Mouse (Mus musculus) lung, embryonic 16.5 days (tissue): ENCODE measurements around the gene Tma16. TPM values are rescaled to one million over a fixed set of nuclear protein-coding genes. Genes with fewer than 3 reads are reported as not detected.

ENCODE experiments used
- ATAC-seq: fragments of 200-750 bp; cut with Nextera tagmentation; 2 replicates; pipeline ENCODE4 v1.8.0; 2017; ENCODE audit warnings: low read depth, mild to moderate bottlenecking, moderate library complexity
- H3K27ac ChIP-seq: fragments of 300-500 bp; sonication (generic); 2 replicates; pipeline ENCODE4 v1.5.1; 2014; ENCODE audit warnings: mild to moderate bottlenecking, control low read depth, low read length
- H3K27me3 ChIP-seq: fragments of 300-500 bp; sonication (generic); 2 replicates; pipeline ENCODE4 v1.6.1; 2014; ENCODE audit warnings: low read depth, low read length, mixed read lengths; ENCODE audit not compliant: control insufficient read depth, insufficient read depth
- H3K36me3 ChIP-seq: fragments of 300-500 bp; sonication (generic); 2 replicates; pipeline ENCODE4 v1.6.1; 2014; ENCODE audit warnings: low read length; ENCODE audit not compliant: control insufficient read depth, insufficient read depth
- H3K4me1 ChIP-seq: fragments of 300-500 bp; sonication (generic); replicated peaks from 2 replicates; pipeline ENCODE4 v1.6.1; 2014; ENCODE audit warnings: low read length, mixed read lengths; ENCODE audit not compliant: control insufficient read depth, insufficient read depth
- H3K4me2 ChIP-seq: fragments of 300-500 bp; sonication (generic); 2 replicates; pipeline ENCODE4 v1.6.1; 2014; ENCODE audit warnings: low read depth, low read length, control low read depth
- H3K4me3 ChIP-seq: fragments of 300-500 bp; sonication (generic); 2 replicates; pipeline ENCODE4 v1.5.1; 2014; ENCODE audit warnings: mild to moderate bottlenecking, low read length, control low read depth
- H3K9ac ChIP-seq: fragments of 300-500 bp; sonication (generic); 2 replicates; pipeline ENCODE4 v1.6.1; 2014; ENCODE audit warnings: low read length, control low read depth
- H3K9me3 ChIP-seq: fragments of 300-500 bp; sonication (generic); 2 replicates; pipeline ENCODE4 v1.6.1; 2016; ENCODE audit warnings: low read length; ENCODE audit not compliant: control insufficient read depth
- WGBS: fragments of 180-500 bp; shearing (Covaris S2); extraction: QIAGEN DNeasy Blood & Tissue Kit; methylation state at CpG from one replicate; pipeline ENCODE4 v1.1.7; 2014; 5-methylcytosine and 5-hydroxymethylcytosine counted together
- polyA plus RNA-seq: library from polyadenylated mRNA; unstranded; fragments of >200 nt; fragmentation: Nextera tagmentation; extraction: Ambion mirVana; gene quantifications from 2 replicates; pipeline ENCODE4 v1.2.1, GENCODE M21; 2015

Tma16 gene
- polyA plus RNA-seq, 1 experiment from 2014 or later, result 9.6 TPM

DNA sequence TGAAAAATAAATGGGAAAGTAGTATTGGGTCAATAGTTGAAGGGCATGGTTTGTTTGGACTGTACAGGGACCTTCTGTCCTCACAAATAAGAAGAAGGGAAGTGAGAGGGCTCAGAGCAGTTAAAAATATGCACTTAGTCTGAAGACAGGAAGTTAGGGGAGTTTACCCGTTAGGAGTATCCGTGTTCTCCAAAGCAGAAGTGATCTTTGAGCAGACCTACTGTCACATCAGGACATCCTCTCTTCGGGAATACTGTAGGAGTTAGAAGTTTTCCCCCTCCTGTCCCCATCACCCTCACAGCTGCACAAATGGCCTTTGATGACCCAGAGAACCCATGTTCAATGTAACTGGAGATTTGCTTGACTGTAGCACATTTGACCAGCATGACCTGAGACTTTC is 48.4 kb downstream of the Tma16 start:
- no peak for ATAC-seq
- Histone ChIP-seq H3K27me3 (no peaks in the 10 kb centered on the region), H3K4me2 (no peak overlapping the region), H3K36me3 (no peaks in the 10 kb centered on the region), H3K4me3 (no peak overlapping the region), H3K4me1 (no peaks in the 10 kb centered on the region), H3K9me3 (no peaks in the 10 kb centered on the region), H3K9ac (no peak overlapping the region), H3K27ac (no peak overlapping the region)
- 24% methylated on average over 3 of the region's 3 CpGs for WGBS

DNA sequence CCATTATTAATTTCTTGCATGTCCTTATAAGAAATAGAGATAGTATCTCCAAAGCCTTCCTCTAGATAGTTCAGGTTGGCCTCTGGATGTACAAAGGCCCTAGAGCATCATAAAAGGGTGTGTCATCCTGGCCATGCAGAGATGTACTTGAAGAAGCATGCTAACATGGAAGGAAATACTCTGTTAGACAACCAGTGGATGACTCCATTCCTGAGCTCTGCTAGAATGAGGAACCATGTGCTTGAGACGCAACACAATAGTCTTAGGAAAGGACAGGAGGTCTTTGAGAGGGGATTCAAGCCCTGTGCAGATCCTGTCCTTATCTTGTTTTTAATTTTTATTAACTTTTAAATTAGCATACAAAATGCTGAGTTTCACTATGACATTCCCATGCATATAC is 49.5 kb downstream of the Tma16 start:
- no peaks in the 10 kb centered on the region for H3K9me3 ChIP-seq
- no peaks in the 10 kb centered on the region for H3K27me3 ChIP-seq
- WGBS, result 85% methylated on average over 1 of the region's 1 CpGs
- no peaks in the 10 kb centered on the region for H3K4me1 ChIP-seq
- no peak for ATAC-seq
- H3K4me3 ChIP-seq, result no peak overlapping the region
- H3K9ac ChIP-seq, result no peak overlapping the region
- H3K27ac ChIP-seq, result no peak overlapping the region
- H3K4me2 ChIP-seq, result no peak overlapping the region
- no peaks in the 10 kb centered on the region for H3K36me3 ChIP-seq

DNA sequence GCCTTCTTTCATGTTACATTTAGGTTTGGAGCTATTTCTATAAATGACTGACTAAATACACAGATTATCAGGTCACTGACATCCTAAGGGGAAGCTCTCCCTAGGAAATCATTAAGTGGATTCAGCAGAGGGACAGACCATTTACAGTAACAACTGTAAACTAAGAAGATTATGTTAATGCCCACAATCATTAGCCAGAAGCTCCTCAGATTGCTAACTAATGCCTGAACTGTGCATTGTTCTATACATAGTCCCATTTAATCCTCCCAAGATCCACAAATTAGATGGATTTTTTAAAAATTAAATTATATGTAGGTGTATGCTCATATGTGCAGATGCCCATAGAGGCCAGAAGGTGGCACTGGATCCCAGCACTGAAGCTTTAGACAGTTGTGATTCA is 52.8 kb downstream of the Tma16 start:
- no peaks in the 10 kb centered on the region for H3K36me3 ChIP-seq
- no peak overlapping the region for H3K9ac ChIP-seq
- H3K27me3 ChIP-seq, result no peaks in the 10 kb centered on the region
- H3K9me3 ChIP-seq, result no peaks in the 10 kb centered on the region
- H3K27ac ChIP-seq, result no peak overlapping the region
- ATAC-seq, result no peak
- H3K4me3 ChIP-seq, result no peak overlapping the region
- no peaks in the 10 kb centered on the region for H3K4me1 ChIP-seq
- no peak overlapping the region for H3K4me2 ChIP-seq

DNA sequence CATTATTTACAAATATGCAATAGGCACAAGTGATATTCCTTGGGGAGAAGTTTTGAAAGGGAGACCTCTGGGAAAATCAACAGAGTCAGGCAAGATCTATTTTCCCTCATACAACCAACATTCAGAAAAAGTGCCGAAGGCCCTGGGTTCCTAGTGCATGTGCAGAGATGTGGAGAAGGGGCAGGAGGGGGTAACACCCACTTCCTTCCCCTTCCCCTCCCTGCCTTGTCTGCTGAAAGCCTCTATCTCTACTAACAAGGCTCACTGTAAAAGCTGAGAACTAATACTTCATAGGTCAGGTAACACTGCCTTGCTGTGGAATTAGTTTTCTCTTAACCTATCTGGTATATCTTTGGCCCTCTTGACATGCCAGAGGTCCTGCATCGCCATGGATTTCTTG is 55.7 kb downstream of the Tma16 start:
- H3K27ac ChIP-seq, result no peak overlapping the region
- H3K4me1 ChIP-seq, result no peaks in the 10 kb centered on the region
- no peak overlapping the region for H3K4me2 ChIP-seq
- no peaks in the 10 kb centered on the region for H3K9me3 ChIP-seq
- ATAC-seq, result no peak
- no peaks in the 10 kb centered on the region for H3K36me3 ChIP-seq
- H3K4me3 ChIP-seq, result no peak overlapping the region
- no peaks in the 10 kb centered on the region for H3K27me3 ChIP-seq
- WGBS, result 60% methylated on average over 2 of the region's 2 CpGs
- no peak overlapping the region for H3K9ac ChIP-seq

Other genes with a start within 250 kb of the Tma16 start
- not detected in 2 replicates for gene Tktl2, start 25.2 kb upstream of the Tma16 start, polyA plus RNA-seq
- 0.06 TPM in 1 of 2 replicates, not detected in the other for gene Npy5r, start 201.6 kb upstream of the Tma16 start, polyA plus RNA-seq
- gene Npy1r, start 210.7 kb upstream of the Tma16 start, polyA plus RNA-seq, result 0.44 and 0.48 TPM in 2 replicates